Mouse (Mus musculus) erythroblast, embryonic 14.5 days (primary cell): Measurements from ENCODE around the gene Retreg1.

Experiments
- GATA1 ChIP-seq: IDR thresholded peaks from 2 replicates; pipeline ENCODE4 v1.6.1; 2012; ENCODE audit warnings: low read length, inconsistent platforms, mixed read lengths
- TAL1 ChIP-seq: IDR thresholded peaks from 3 replicates; pipeline ENCODE4 v1.6.1; 2012; ENCODE audit warnings: low read length, inconsistent platforms, mixed read lengths

DNA sequence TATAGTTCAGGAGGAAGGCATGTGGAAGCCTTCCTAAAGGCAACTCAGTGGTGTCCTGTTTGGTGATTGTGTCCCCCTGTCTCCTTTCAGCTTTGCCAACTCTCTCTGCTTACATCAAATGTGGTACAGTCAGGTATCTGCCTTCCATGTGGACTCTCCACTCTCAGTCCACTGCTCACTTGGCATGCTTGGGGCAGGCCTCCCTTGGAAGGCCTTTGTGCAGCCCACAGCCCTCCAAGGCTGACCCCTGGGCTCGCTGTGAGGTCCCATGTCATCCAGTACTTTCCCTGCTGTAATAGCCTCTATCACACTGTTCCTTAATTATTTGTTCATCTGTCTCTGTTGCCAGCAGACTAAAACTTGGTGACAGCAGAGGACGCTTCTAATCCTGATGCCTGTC, 79.0 kb downstream of the Retreg1 start:
- TF ChIP-seq GATA1 (no peak), TAL1 (no peak)
